Mouse (Mus musculus) E14TG2a.4 (cell line): ENCODE results near the gene Col6a6.

Experiments used
- CTCF ChIP-seq: conservative IDR thresholded peaks from 2 replicates; pipeline ENCODE4 v1.5.1; 2014; ENCODE audit warnings: low read length
- NANOG ChIP-seq: IDR thresholded peaks from 2 replicates; pipeline ENCODE4 v1.6.1; 2014; ENCODE audit warnings: borderline replicate concordance, low read length, mixed read lengths
- POU5F1 ChIP-seq: IDR thresholded peaks from 2 replicates; pipeline ENCODE4 v1.6.1; 2014; ENCODE audit warnings: low read length, borderline replicate concordance

GRCm38 (mm10) chr9:105774878-105775277, 53.1 kb downstream of the Col6a6 start:
- no peak for TF ChIP-seq CTCF
- no peak for TF ChIP-seq POU5F1
- TF ChIP-seq NANOG: no peak
